Mouse (Mus musculus) heart, embryonic 11.5 days (tissue): Measurements from ENCODE around the gene Osbpl9. TPM values are rescaled to one million over a fixed set of nuclear protein-coding genes. Genes with fewer than 3 reads are reported as not detected.

Source experiments
- ATAC-seq: fragments of 200-750 bp; cut with Nextera tagmentation; replicated peaks from 2 replicates; pipeline ENCODE4 v1.8.0; 2017; ENCODE audit warnings: moderate library complexity; ENCODE audit not compliant: insufficient number of reproducible peaks, low FRiP score, low TSS enrichment
- H3K27ac ChIP-seq: fragments of 300-500 bp; sonication (generic); 2 replicates; pipeline ENCODE4 v1.5.1; 2014; ENCODE audit warnings: mild to moderate bottlenecking, low read depth, low read length
- H3K27me3 ChIP-seq: fragments of 300-500 bp; sonication (generic); 2 replicates; pipeline ENCODE4 v1.6.1; 2014; ENCODE audit warnings: mild to moderate bottlenecking, low read length, mixed read lengths; ENCODE audit not compliant: control insufficient read depth, insufficient read depth
- H3K36me3 ChIP-seq: fragments of 300-500 bp; sonication (generic); 2 replicates; pipeline ENCODE4 v1.6.1; 2014; ENCODE audit warnings: mild to moderate bottlenecking, low read length, moderate library complexity, mixed read lengths; ENCODE audit not compliant: control insufficient read depth, insufficient read depth
- H3K4me1 ChIP-seq: fragments of 300-500 bp; sonication (generic); 2 replicates; pipeline ENCODE4 v1.6.1; 2014; ENCODE audit warnings: low read length; ENCODE audit not compliant: control insufficient read depth, insufficient read depth
- H3K4me2 ChIP-seq: fragments of 300-500 bp; sonication (generic); 2 replicates; pipeline ENCODE4 v1.6.1; 2014; ENCODE audit warnings: mild to moderate bottlenecking, moderate library complexity
- H3K4me3 ChIP-seq: fragments of 300-500 bp; sonication (generic); 2 replicates; pipeline ENCODE4 v1.5.1; 2014; ENCODE audit warnings: low read depth, low read length
- H3K9ac ChIP-seq: fragments of 300-500 bp; sonication (generic); 2 replicates; pipeline ENCODE4 v1.6.1; 2014; ENCODE audit warnings: mild to moderate bottlenecking, low read depth, low read length, moderate library complexity
- H3K9me3 ChIP-seq: fragments of 300-500 bp; sonication (generic); replicated peaks from 2 replicates; pipeline ENCODE4 v1.6.1; 2016; ENCODE audit warnings: low read length; ENCODE audit not compliant: control insufficient read depth
- WGBS: fragments of 180-500 bp; shearing (Covaris S2); extraction: QIAGEN DNeasy Blood & Tissue Kit; methylation state at CpG from one replicate; pipeline ENCODE4 v1.1.7; 2014; ENCODE audit not compliant: insufficient replicate concordance; 5-methylcytosine and 5-hydroxymethylcytosine counted together
- polyA plus RNA-seq: library from polyadenylated mRNA; unstranded; fragments of >200 nt; fragmentation: Nextera tagmentation; extraction: Ambion mirVana; gene quantifications from 2 replicates; pipeline ENCODE4 v1.2.1, GENCODE M21; 2014

Gene Osbpl9
- polyA plus RNA-seq, 1 experiment from 2014 or later, result 46.2 TPM

- Histone ChIP-seq H3K4me2 (no peak overlapping the region), H3K4me3 (no peak overlapping the region), H3K9ac (no peak overlapping the region), H3K27me3 (no peaks in the 10 kb centered on the region), H3K9me3 (no peaks in the 10 kb centered on the region), H3K36me3 (peaks cover 39% of the 10 kb centered on the region), H3K27ac (no peak overlapping the region), H3K4me1 (0 out of 2 replicates have a peak, but pooled peaks cover 2% of the 10 kb centered on the region)
- 67% methylated on average over 5 of the region's 5 CpGs for WGBS
- no peak for ATAC-seq
Observed at GRCm38 (mm10) chr4:109043294-109043693, 158.8 kb downstream of the Osbpl9 start.

- 53% methylated on average over 4 of the region's 4 CpGs for WGBS
- peaks cover 41% of the 10 kb centered on the region for H3K36me3 ChIP-seq
Observed at GRCm38 (mm10) chr4:109042739-109043138, 159.3 kb downstream of the Osbpl9 start.

DNA sequence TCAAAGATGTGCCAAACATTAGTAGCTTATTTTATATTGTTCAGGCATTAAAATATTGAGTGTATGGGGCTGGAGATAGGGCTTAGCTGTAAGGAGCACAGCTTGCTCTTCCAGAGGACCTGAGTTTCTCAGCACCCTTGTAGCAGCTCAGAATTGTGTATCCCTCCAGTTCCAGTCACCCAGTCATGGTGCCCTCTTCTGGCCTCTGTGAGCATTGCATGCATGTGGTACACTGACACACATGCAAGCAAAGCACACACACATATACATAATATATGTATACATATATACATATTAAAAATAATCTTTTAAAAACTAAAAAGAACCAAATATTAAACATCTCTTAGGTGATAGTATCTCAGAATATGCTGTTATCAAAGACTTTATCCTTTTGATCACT is 165.7 kb downstream of the Osbpl9 start:
- ATAC-seq, result no peak
- H3K27me3 ChIP-seq, result no peaks in the 10 kb centered on the region
- H3K36me3 ChIP-seq, result peaks cover 17% of the 10 kb centered on the region
- no peak overlapping the region for H3K27ac ChIP-seq
- no peak overlapping the region for H3K4me2 ChIP-seq
- no peak overlapping the region for H3K9ac ChIP-seq
- no peaks in the 10 kb centered on the region for H3K4me1 ChIP-seq
- H3K4me3 ChIP-seq, result no peak overlapping the region
- no peaks in the 10 kb centered on the region for H3K9me3 ChIP-seq

More at GRCm38 (mm10) chr4:109042739-109043138, 159.3 kb downstream of the Osbpl9 start:
- no peaks in the 10 kb centered on the region for H3K9me3 ChIP-seq
- H3K4me1 ChIP-seq, result 0 out of 2 replicates have a peak, but pooled peaks cover 2% of the 10 kb centered on the region
- no peak overlapping the region for H3K9ac ChIP-seq
- no peak overlapping the region for H3K4me2 ChIP-seq
- no peak for ATAC-seq
- no peak overlapping the region for H3K4me3 ChIP-seq
- no peak overlapping the region for H3K27ac ChIP-seq
- no peaks in the 10 kb centered on the region for H3K27me3 ChIP-seq

DNA sequence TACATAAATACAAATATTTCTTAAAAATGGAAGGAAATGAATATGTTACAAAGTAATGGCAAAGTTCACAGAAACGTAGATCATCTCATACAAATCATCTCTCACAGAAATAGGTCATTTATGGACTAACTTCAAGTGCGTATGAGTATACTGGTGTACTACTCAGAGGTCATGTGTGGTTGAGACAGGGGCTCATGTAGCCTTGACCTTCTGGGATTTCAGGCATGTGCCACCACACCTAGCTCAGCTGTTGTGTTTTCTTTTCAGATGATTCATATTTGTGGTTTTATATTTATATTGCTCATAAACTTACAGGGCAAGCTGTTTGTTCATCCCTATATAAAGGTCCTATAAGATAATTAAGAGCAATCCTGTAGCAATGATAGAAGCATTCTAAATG is 171.8 kb downstream of the Osbpl9 start:
- ATAC-seq, result no peak
- H3K9ac ChIP-seq, result no peak overlapping the region
- no peak overlapping the region for H3K27ac ChIP-seq
- 0 out of 2 replicates have a peak, but pooled peaks cover 2% of the 10 kb centered on the region for H3K36me3 ChIP-seq
- no peaks in the 10 kb centered on the region for H3K9me3 ChIP-seq
- no peaks in the 10 kb centered on the region for H3K27me3 ChIP-seq
- no peaks in the 10 kb centered on the region for H3K4me1 ChIP-seq
- 90% methylated on average over 2 of the region's 2 CpGs for WGBS
- no peak overlapping the region for H3K4me2 ChIP-seq
- no peak overlapping the region for H3K4me3 ChIP-seq

DNA sequence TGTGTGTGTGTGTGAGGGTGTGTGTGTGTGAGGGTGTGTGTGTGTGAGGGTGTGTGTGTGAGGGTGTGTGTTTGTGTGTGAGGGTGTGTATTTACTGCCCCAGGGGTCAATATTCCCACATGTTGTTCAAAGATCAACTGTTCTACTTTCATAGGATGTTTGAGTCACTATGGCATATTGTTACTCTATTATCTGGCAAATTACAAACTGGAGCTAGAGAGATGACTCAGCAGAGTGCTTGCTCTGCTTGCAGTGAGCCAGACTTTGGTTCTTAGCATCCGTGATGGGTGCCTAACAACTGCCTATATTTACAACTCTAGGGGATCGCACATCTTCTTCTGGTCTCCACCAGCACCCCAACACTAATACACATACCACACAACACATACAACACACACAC is 172.2 kb downstream of the Osbpl9 start:
- no peaks in the 10 kb centered on the region for H3K4me1 ChIP-seq
- WGBS, result 81% methylated on average over 2 of the region's 2 CpGs
- no peak overlapping the region for H3K9ac ChIP-seq
- H3K36me3 ChIP-seq, result 0 out of 2 replicates have a peak, but pooled peaks cover 2% of the 10 kb centered on the region
- H3K4me2 ChIP-seq, result no peak overlapping the region
- no peaks in the 10 kb centered on the region for H3K27me3 ChIP-seq
- no peak overlapping the region for H3K4me3 ChIP-seq
- H3K27ac ChIP-seq, result no peak overlapping the region
- H3K9me3 ChIP-seq, result no peaks in the 10 kb centered on the region
- no peak for ATAC-seq

DNA sequence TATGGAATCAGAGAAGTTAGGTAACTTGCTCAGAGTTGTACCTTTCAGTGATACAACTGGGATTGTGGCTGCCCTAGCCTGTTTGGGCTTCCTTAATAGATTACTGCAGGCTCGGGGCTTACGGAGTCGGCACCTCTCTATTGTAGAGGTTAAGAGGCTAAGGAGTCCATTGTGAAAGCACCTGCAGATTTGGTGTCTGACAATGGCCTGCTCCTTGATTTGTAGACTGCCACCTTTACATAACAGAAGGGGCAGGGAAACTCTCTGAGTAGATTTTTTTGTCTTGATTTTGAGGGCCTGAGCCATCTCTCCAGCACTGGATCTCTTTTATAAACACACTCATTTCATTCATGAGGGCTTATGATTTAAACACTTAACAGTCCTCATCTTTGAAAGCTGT is 175.5 kb downstream of the Osbpl9 start:
- H3K9me3 ChIP-seq, result no peaks in the 10 kb centered on the region
- H3K36me3 ChIP-seq, result no peaks in the 10 kb centered on the region
- no peaks in the 10 kb centered on the region for H3K4me1 ChIP-seq
- H3K4me2 ChIP-seq, result no peak overlapping the region
- H3K27me3 ChIP-seq, result no peaks in the 10 kb centered on the region
- WGBS, result 93% methylated on average over 3 of the region's 3 CpGs
- no peak for ATAC-seq
- no peak overlapping the region for H3K4me3 ChIP-seq
- H3K27ac ChIP-seq, result no peak overlapping the region
- H3K9ac ChIP-seq, result no peak overlapping the region

GRCm38 (mm10) chr4:109025061-109025460 is 177.0 kb downstream of the Osbpl9 start:
- H3K9me3 ChIP-seq, result no peaks in the 10 kb centered on the region
- no peaks in the 10 kb centered on the region for H3K4me1 ChIP-seq
- WGBS, result 67% methylated on average over 3 of the region's 3 CpGs
- H3K4me2 ChIP-seq, result no peak overlapping the region
- H3K27ac ChIP-seq, result no peak overlapping the region
- no peak overlapping the region for H3K4me3 ChIP-seq
- no peaks in the 10 kb centered on the region for H3K36me3 ChIP-seq
- H3K27me3 ChIP-seq, result no peaks in the 10 kb centered on the region
- H3K9ac ChIP-seq, result no peak overlapping the region
- ATAC-seq, result no peak

DNA sequence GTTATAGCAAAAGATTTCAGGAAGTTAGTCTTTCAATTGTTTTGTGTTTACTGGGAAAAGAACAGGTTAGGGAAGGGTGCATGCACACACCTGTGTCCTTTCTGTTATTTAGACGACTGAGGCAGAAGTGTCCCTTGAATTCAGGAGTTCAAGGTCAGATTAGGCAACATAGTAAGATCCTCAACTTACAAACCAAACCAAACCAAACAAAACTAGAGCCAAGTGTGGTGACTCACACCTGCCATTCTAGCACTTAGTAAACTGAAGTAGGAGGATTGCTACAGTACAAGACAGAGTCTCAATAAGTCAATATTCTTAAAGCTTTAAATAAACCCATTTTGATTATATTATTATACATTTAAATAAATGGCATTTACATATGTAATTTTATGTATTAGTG is 180.1 kb downstream of the Osbpl9 start:
- Histone ChIP-seq H3K9me3 (no peaks in the 10 kb centered on the region), H3K9ac (no peak overlapping the region), H3K36me3 (peaks cover 9% of the 10 kb centered on the region), H3K4me3 (no peak overlapping the region), H3K27ac (no peak overlapping the region), H3K4me1 (no peaks in the 10 kb centered on the region), H3K4me2 (no peak overlapping the region), H3K27me3 (no peaks in the 10 kb centered on the region)
- WGBS, result 76% methylated on average over 1 of the region's 1 CpGs
- ATAC-seq, result no peak

DNA sequence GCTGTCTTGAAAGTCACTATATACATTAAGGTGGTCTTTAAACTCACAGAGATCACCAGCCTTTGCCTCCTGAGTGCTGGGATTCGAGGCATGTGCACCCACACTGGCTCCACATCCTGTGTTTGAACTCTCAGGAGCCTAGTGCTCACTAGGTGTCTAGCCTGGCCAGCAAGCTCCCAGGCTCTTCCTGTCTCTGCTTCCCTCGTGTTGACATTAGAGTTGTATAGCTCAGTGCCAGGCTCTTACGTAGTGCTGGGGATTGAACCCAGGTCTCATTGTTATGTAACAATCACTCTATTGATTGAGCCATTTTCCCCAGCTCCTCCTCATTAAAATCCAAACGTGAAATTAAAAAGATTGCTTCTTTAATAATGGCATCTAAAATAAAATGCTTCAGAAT is 182.8 kb downstream of the Osbpl9 start:
- WGBS, result 78% methylated on average over 4 of the region's 4 CpGs
- no peak overlapping the region for H3K4me3 ChIP-seq
- ATAC-seq, result no peak
- no peak overlapping the region for H3K9ac ChIP-seq
- H3K27me3 ChIP-seq, result no peaks in the 10 kb centered on the region
- no peaks in the 10 kb centered on the region for H3K4me1 ChIP-seq
- no peak overlapping the region for H3K4me2 ChIP-seq
- no peak overlapping the region for H3K27ac ChIP-seq
- peaks cover 9% of the 10 kb centered on the region for H3K36me3 ChIP-seq
- no peaks in the 10 kb centered on the region for H3K9me3 ChIP-seq
